Mouse (Mus musculus) hindbrain, embryonic 11.5 days (tissue): ENCODE measurements around the gene Elp6. TPM values are rescaled to one million over a fixed set of nuclear protein-coding genes. Genes with fewer than 3 reads are reported as not detected.
"Not testable (repeated sequence)": the region's sequence is repeated elsewhere in the genome, so short reads cannot be mapped to it uniquely, and the experiment has no call there.

Experiments used
- ATAC-seq: fragments of 200-750 bp; cut with Nextera tagmentation; 2 replicates; pipeline ENCODE4 v1.8.0; 2017; ENCODE audit warnings: mild to moderate bottlenecking, moderate TSS enrichment, moderate library complexity; ENCODE audit not compliant: low FRiP score
- DNase-seq: peaks from one replicate; pipeline ENCODE4 v3.0.0-alpha.2; 2015; ENCODE audit warnings: low spot score
- H3K27ac ChIP-seq: fragments of 300-500 bp; sonication (generic); 2 replicates; pipeline ENCODE4 v1.5.1; 2014; ENCODE audit warnings: mild to moderate bottlenecking, low read depth, low read length
- H3K27me3 ChIP-seq: fragments of 300-500 bp; sonication (generic); 2 replicates; pipeline ENCODE4 v1.6.1; 2014; ENCODE audit warnings: mild to moderate bottlenecking, low read length, moderate library complexity, mixed read lengths; ENCODE audit not compliant: control insufficient read depth, insufficient read depth
- H3K36me3 ChIP-seq: fragments of 300-500 bp; sonication (generic); 2 replicates; pipeline ENCODE4 v1.6.1; 2014; ENCODE audit warnings: mild to moderate bottlenecking, low read length, moderate library complexity, mixed read lengths; ENCODE audit not compliant: control insufficient read depth, insufficient read depth
- H3K4me1 ChIP-seq: fragments of 300-500 bp; sonication (generic); replicated peaks from 2 replicates; pipeline ENCODE4 v1.6.1; 2014; ENCODE audit warnings: low read length, mixed read lengths; ENCODE audit not compliant: control insufficient read depth, insufficient read depth
- H3K4me2 ChIP-seq: fragments of 300-500 bp; sonication (generic); replicated peaks from 2 replicates; pipeline ENCODE4 v1.6.1; 2014; ENCODE audit warnings: mild to moderate bottlenecking, low read depth, low read length
- H3K4me3 ChIP-seq: fragments of 300-500 bp; sonication (generic); 2 replicates; pipeline ENCODE4 v1.5.1; 2014; ENCODE audit warnings: low read depth, low read length
- H3K9ac ChIP-seq: fragments of 300-500 bp; sonication (generic); 2 replicates; pipeline ENCODE4 v1.6.1; 2014; ENCODE audit warnings: low read depth, low read length
- H3K9me3 ChIP-seq: fragments of 300-500 bp; sonication (generic); 2 replicates; pipeline ENCODE4 v1.6.1; 2016; ENCODE audit warnings: low read length; ENCODE audit not compliant: control insufficient read depth
- WGBS: fragments of 180-500 bp; shearing (Covaris S2); extraction: QIAGEN DNeasy Blood & Tissue Kit; methylation state at CpG from one replicate; pipeline ENCODE4 v1.1.7; 2014; 5-methylcytosine and 5-hydroxymethylcytosine counted together
- polyA plus RNA-seq: library from polyadenylated mRNA; unstranded; fragments of >200 nt; fragmentation: Nextera tagmentation; extraction: Ambion mirVana; gene quantifications from 2 replicates; pipeline ENCODE4 v1.2.1, GENCODE M21; 2014

The Elp6 gene
- polyA plus RNA-seq, 1 experiment from 2014 or later, result 35.1 TPM

DNA sequence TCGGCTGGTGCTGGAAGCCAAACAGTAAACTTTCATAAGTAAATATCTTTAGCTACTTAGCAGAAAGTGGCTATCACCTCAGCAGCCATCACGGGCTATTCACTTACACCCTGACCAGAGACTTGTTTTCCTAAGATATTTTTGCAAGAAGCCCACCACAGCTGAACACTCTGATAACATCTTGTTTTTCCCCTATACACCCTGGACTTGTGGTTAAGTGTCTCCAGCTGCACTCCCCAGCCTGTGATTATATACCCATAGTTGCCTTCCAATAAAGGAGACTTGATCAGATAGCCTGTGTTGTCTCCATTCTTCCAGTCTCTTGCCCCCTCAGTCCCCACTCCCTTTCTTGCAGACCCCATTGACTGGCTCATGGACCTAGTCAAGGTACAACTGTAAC, 23.2 kb downstream of the Elp6 start:
- H3K4me1 ChIP-seq, result no peaks in the 10 kb centered on the region
- no peak overlapping the region for H3K9ac ChIP-seq
- H3K27ac ChIP-seq, result no peak overlapping the region
- ATAC-seq, result no peak
- no peak overlapping the region for H3K4me2 ChIP-seq
- H3K4me3 ChIP-seq, result no peak overlapping the region
- no peaks in the 10 kb centered on the region for H3K9me3 ChIP-seq
- WGBS, result 80% methylated on average over 2 of the region's 2 CpGs
- no peak for DNase-seq
- no peaks in the 10 kb centered on the region for H3K27me3 ChIP-seq
- no peaks in the 10 kb centered on the region for H3K36me3 ChIP-seq

GRCm38 (mm10) chr9:110328946-110329630, 24.1 kb downstream of the Elp6 start:
- no peak overlapping the region for H3K4me2 ChIP-seq
- ATAC-seq (no peak), DNase-seq (no peak)
- H3K4me3 ChIP-seq, result no peak overlapping the region
- 81% methylated on average over 5 of the region's 5 CpGs for WGBS
- no peak overlapping the region for H3K27ac ChIP-seq
- peaks cover 3% of the 10 kb centered on the region; the same call in 1 of the 2 replicates for H3K4me1 ChIP-seq
- H3K36me3 ChIP-seq, result no peaks in the 10 kb centered on the region
- H3K9me3 ChIP-seq, result no peaks in the 10 kb centered on the region
- H3K9ac ChIP-seq, result no peak overlapping the region
- H3K27me3 ChIP-seq, result no peaks in the 10 kb centered on the region

- no peaks in the 10 kb centered on the region for H3K9me3 ChIP-seq
- no peak overlapping the region for H3K9ac ChIP-seq
- no peak for DNase-seq
- no peak overlapping the region for H3K4me2 ChIP-seq
- no peak overlapping the region for H3K4me3 ChIP-seq
- ATAC-seq, result no peak
- H3K4me1 ChIP-seq, result peaks cover 3% of the 10 kb centered on the region; the same call in 1 of the 2 replicates
- WGBS, result 88% methylated on average over 21 of the region's 21 CpGs
- no peaks in the 10 kb centered on the region for H3K27me3 ChIP-seq
- no peak overlapping the region for H3K27ac ChIP-seq
- no peaks in the 10 kb centered on the region for H3K36me3 ChIP-seq
These were observed 24.7 kb downstream of the Elp6 start for GRCm38 (mm10) chr9:110329655-110330054.

DNA sequence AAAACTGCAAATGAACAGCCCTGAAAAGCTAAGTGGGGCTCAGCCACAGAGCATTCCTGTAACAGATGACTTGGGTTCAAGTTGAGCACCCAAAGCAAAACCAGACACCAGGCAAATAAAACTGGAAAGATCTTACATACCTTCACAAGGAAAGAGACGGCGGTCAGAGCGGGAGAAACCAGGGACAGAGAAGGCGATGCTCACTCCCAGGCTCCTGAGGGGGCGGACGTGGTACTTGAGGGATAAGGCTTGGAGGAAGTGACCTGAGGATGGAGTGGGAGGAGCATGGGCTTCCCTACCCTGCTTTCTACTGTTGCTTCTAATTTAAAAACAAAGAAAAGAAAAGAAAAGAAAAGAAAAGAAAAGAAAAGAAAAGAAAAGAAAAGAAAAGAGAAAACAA, 25.4 kb downstream of the Elp6 start:
- H3K9me3 ChIP-seq, result no peaks in the 10 kb centered on the region
- H3K27ac ChIP-seq, result no peak overlapping the region
- 54% methylated on average over 6 of the region's 6 CpGs for WGBS
- H3K4me3 ChIP-seq, result no peak overlapping the region
- ATAC-seq (no peak), DNase-seq (no peak)
- H3K27me3 ChIP-seq, result no peaks in the 10 kb centered on the region
- H3K9ac ChIP-seq, result no peak overlapping the region
- H3K36me3 ChIP-seq, result no peaks in the 10 kb centered on the region
- no peak overlapping the region for H3K4me2 ChIP-seq
- peaks cover 3% of the 10 kb centered on the region; the same call in 1 of the 2 replicates for H3K4me1 ChIP-seq

GRCm38 (mm10) chr9:110330913-110331312, 25.9 kb downstream of the Elp6 start:
- not testable (repeated sequence) for H3K27me3 ChIP-seq, DNase-seq, H3K4me3 ChIP-seq, H3K4me1 ChIP-seq, H3K36me3 ChIP-seq, H3K27ac ChIP-seq, H3K9ac ChIP-seq, ATAC-seq, H3K9me3 ChIP-seq, H3K4me2 ChIP-seq
- 93% methylated on average over 4 of the region's 5 CpGs for WGBS

- H3K36me3 ChIP-seq, result no peaks in the 10 kb centered on the region
- H3K27me3 ChIP-seq, result no peaks in the 10 kb centered on the region
- H3K4me1 ChIP-seq, result peaks cover 3% of the 10 kb centered on the region; the same call in 1 of the 2 replicates
- peak; percentile 99 for DNase-seq
- H3K4me3 ChIP-seq, result peak within 1 kb of the TSS; percentile 88
- H3K27ac ChIP-seq, result no peak within 1 kb of the TSS
- H3K4me2 ChIP-seq, result peak within 1 kb of the TSS; percentile 95
- peak within 1 kb of the TSS; percentile 71 for H3K9ac ChIP-seq
- H3K9me3 ChIP-seq, result no peaks in the 10 kb centered on the region
- peak; percentile 89 for ATAC-seq
- WGBS, result 1% methylated on average over 36 of the region's 78 CpGs
These were observed 28.3 kb downstream of the Elp6 start, which contains the start of gene Scap for GRCm38 (mm10) chr9:110333135-110333895. Gene Scap (plus strand): TSS chr9:110333288.

DNA sequence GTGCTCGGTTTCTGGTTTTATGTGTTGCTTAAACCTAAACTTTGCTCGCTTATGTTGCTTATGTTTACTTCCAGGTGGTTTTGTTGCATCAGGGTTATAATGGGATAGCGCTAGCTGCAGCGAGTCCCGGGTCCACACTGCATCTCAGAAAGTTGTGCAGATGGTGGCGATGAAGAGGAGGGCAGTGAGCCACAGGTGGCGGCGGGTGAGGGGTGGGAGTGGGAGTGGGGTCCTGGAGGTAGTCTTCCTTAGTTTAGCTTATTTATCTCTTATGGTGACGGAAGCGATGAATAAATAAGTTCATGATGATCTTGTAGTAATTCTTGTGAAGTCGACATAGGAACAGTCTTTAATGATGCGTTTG, 28.9 kb downstream of the Elp6 start:
- H3K9me3 ChIP-seq, result no peaks in the 10 kb centered on the region
- peak overlapping the region; percentile 71 for H3K9ac ChIP-seq
- peak overlapping the region; percentile 88 for H3K4me3 ChIP-seq
- H3K4me1 ChIP-seq, result peaks cover 3% of the 10 kb centered on the region; the same call in 1 of the 2 replicates
- DNase-seq (no peak), ATAC-seq (no peak)
- no peak overlapping the region for H3K27ac ChIP-seq
- peak overlapping the region; percentile 95 for H3K4me2 ChIP-seq
- no peaks in the 10 kb centered on the region for H3K27me3 ChIP-seq
- no peaks in the 10 kb centered on the region for H3K36me3 ChIP-seq
- WGBS, result 13% methylated on average over 12 of the region's 12 CpGs

DNA sequence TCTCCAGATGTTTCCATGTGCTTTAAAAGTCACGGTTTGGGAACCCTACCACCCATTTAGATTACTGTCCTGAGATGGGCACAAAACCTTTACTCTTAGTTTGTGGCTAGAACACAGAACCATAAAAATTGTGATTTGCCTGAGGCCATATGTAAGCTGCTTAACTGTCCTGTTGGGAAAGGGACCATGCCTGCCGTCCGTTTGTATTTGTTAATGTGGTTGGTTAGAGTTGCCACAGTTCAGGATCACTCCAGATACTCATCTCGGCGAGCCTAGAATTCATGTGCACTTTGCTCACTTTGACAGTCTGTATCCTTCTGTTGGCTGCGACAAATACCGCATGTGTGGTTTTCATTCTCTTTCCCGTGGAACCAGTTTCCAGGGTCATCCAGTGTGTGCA, 29.9 kb downstream of the Elp6 start:
- Histone ChIP-seq H3K4me3 (no peak overlapping the region), H3K9me3 (no peaks in the 10 kb centered on the region), H3K27me3 (no peaks in the 10 kb centered on the region), H3K4me2 (no peak overlapping the region), H3K27ac (no peak overlapping the region), H3K36me3 (no peaks in the 10 kb centered on the region), H3K4me1 (peaks cover 3% of the 10 kb centered on the region; the same call in 1 of the 2 replicates), H3K9ac (no peak overlapping the region)
- ATAC-seq (no peak), DNase-seq (no peak)
- WGBS, result 76% methylated on average over 8 of the region's 8 CpGs
